Mouse (Mus musculus): ENCODE measurements around the gene Mical2.

DNA sequence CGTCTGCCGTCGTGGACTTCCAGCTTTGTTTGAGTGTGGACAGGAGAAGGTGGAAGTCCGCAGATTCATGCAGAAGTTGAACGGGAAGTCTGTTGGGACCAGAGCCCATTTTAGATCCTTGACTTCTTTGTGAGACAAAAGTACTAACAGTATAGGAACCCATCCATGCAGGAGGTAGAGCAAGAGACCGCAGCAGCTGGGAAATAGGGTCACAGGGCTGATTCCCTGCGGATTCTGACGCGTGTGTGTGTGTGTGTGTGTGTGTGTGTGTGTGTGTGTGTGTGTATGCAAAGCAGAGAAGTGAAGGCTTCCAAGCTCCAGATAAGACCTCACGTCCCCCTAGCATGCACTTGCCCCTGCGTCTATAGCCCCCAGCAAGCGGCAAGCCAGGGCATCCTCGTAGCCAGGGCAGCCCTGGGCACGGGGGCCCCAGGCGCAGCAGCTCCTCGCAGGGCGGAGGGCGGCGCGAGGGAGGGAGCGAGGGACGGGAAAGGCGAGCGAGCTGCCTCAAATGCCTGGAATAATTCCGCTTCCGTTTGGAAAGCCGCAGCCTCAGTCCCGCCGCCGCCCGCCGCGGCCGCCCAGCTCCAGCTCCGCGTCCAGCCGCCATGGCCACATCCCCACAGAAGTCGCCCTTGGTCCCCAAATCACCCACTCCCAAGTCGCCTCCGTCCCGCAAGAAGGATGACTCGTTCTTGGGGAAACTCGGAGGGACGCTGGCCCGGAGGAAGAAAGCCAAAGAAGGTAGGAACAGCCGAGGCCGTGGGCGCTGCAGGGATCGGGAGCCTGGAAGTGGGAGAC, 201.9 kb downstream of the Mical2 start, which contains the start of gene Parva:
- TF ChIP-seq POLR2A (IDR thresholded peaks at IDR 0.05; ENCODE audit: low read depth, low read length) = peak; percentile 56
- no peak for TF ChIP-seq CTCF (conservative IDR thresholded peaks at IDR 0.05; ENCODE audit: insufficient read depth, insufficient read length, low read depth, low read length)
